Mouse (Mus musculus): ENCODE data around the gene Kif6. TPM values are rescaled to one million over a fixed set of nuclear protein-coding genes. Genes with fewer than 3 reads are reported as not detected.
A peak's percentile ranks its signal among the peaks of the same experiment; 100 is the strongest.

The Kif6 gene
- polyA plus RNA-seq, 1 experiment: 0.05 TPM

- WGBS: 80% methylated on average over 6 of the region's 6 CpGs
- Histone ChIP-seq H3K27ac (ENCODE audit: insufficient read depth, low read depth, low read length) (no peak overlapping the region), H3K4me3 (ENCODE audit: low read depth, low read length) (no peak overlapping the region), H3K27me3 (ENCODE audit: control insufficient read depth, insufficient read depth, low read length) (no peaks in the 10 kb centered on the region), H3K4me1 (ENCODE audit: control insufficient read depth, insufficient read depth, insufficient read length, low read length) (no peaks in the 10 kb centered on the region), H3K36me3 (ENCODE audit: control insufficient read depth, insufficient read depth, low read length) (no peaks in the 10 kb centered on the region)
- TF ChIP-seq CTCF (IDR thresholded peaks at IDR 0.05; ENCODE audit: extremely low read depth, insufficient read length, insufficient replicate concordance, low read depth, low read length) (no peak), POLR2A (IDR thresholded peaks at IDR 0.05; ENCODE audit: low read depth, low read length) (no peak)
These were observed 277.5 kb downstream of the Kif6 start for GRCm38 (mm10) chr17:49892390-49892789.

GRCm38 (mm10) chr17:49894471-49894870, 279.5 kb downstream of the Kif6 start:
- H3K4me1 ChIP-seq (ENCODE audit: control insufficient read depth, insufficient read depth, insufficient read length, low read length): no peaks in the 10 kb centered on the region
- no peak for TF ChIP-seq CTCF (IDR thresholded peaks at IDR 0.05; ENCODE audit: extremely low read depth, insufficient read length, insufficient replicate concordance, low read depth, low read length)
- no peak for TF ChIP-seq POLR2A (IDR thresholded peaks at IDR 0.05; ENCODE audit: low read depth, low read length)
- no peaks in the 10 kb centered on the region for H3K36me3 ChIP-seq (ENCODE audit: control insufficient read depth, insufficient read depth, low read length)
- no peak overlapping the region for H3K27ac ChIP-seq (ENCODE audit: insufficient read depth, low read depth, low read length)
- WGBS: 69% methylated on average over 6 of the region's 6 CpGs
- H3K4me3 ChIP-seq (ENCODE audit: low read depth, low read length): no peak overlapping the region
- no peaks in the 10 kb centered on the region for H3K27me3 ChIP-seq (ENCODE audit: control insufficient read depth, insufficient read depth, low read length)

- no peak overlapping the region for H3K4me3 ChIP-seq (ENCODE audit: low read depth, low read length)
- H3K27me3 ChIP-seq (ENCODE audit: control insufficient read depth, insufficient read depth, low read length): no peaks in the 10 kb centered on the region
- H3K36me3 ChIP-seq (ENCODE audit: control insufficient read depth, insufficient read depth, low read length): no peaks in the 10 kb centered on the region
- no peaks in the 10 kb centered on the region for H3K4me1 ChIP-seq (ENCODE audit: control insufficient read depth, insufficient read depth, insufficient read length, low read length)
- TF ChIP-seq CTCF (IDR thresholded peaks at IDR 0.05; ENCODE audit: extremely low read depth, insufficient read length, insufficient replicate concordance, low read depth, low read length): peak; percentile 84; the same call in 1 of the 2 replicates
- no peak for TF ChIP-seq POLR2A (IDR thresholded peaks at IDR 0.05; ENCODE audit: low read depth, low read length)
- WGBS: 18% methylated on average over 7 of the region's 7 CpGs
- no peak overlapping the region for H3K27ac ChIP-seq (ENCODE audit: insufficient read depth, low read depth, low read length)
These were observed 284.0 kb downstream of the Kif6 start for GRCm38 (mm10) chr17:49898849-49899331.

GRCm38 (mm10) chr17:49902613-49903012, 287.7 kb downstream of the Kif6 start:
- Histone ChIP-seq H3K4me3 (ENCODE audit: low read depth, low read length) (no peak overlapping the region), H3K4me1 (ENCODE audit: control insufficient read depth, insufficient read depth, insufficient read length, low read length) (no peaks in the 10 kb centered on the region), H3K27ac (ENCODE audit: insufficient read depth, low read depth, low read length) (no peak overlapping the region), H3K27me3 (ENCODE audit: control insufficient read depth, insufficient read depth, low read length) (no peaks in the 10 kb centered on the region), H3K36me3 (ENCODE audit: control insufficient read depth, insufficient read depth, low read length) (no peaks in the 10 kb centered on the region)
- TF ChIP-seq CTCF (IDR thresholded peaks at IDR 0.05; ENCODE audit: extremely low read depth, insufficient read length, insufficient replicate concordance, low read depth, low read length) (no peak), POLR2A (IDR thresholded peaks at IDR 0.05; ENCODE audit: low read depth, low read length) (no peak)
- WGBS: 87% methylated on average over 7 of the region's 7 CpGs

- Histone ChIP-seq H3K36me3 (ENCODE audit: control insufficient read depth, insufficient read depth, low read length) (no peaks in the 10 kb centered on the region), H3K4me3 (ENCODE audit: low read depth, low read length) (no peak overlapping the region), H3K27ac (ENCODE audit: insufficient read depth, low read depth, low read length) (no peak overlapping the region), H3K27me3 (ENCODE audit: control insufficient read depth, insufficient read depth, low read length) (no peaks in the 10 kb centered on the region), H3K4me1 (ENCODE audit: control insufficient read depth, insufficient read depth, insufficient read length, low read length) (no peaks in the 10 kb centered on the region)
- WGBS: 56% methylated on average over 4 of the region's 4 CpGs
- TF ChIP-seq CTCF (IDR thresholded peaks at IDR 0.05; ENCODE audit: extremely low read depth, insufficient read length, insufficient replicate concordance, low read depth, low read length): no peak
- no peak for TF ChIP-seq POLR2A (IDR thresholded peaks at IDR 0.05; ENCODE audit: low read depth, low read length)
These were observed 308.5 kb downstream of the Kif6 start for GRCm38 (mm10) chr17:49923429-49923828.

GRCm38 (mm10) chr17:49927611-49928010, 312.7 kb downstream of the Kif6 start:
- Histone ChIP-seq H3K27ac (ENCODE audit: insufficient read depth, low read depth, low read length) (no peak overlapping the region), H3K27me3 (ENCODE audit: control insufficient read depth, insufficient read depth, low read length) (no peaks in the 10 kb centered on the region), H3K4me3 (ENCODE audit: low read depth, low read length) (no peak overlapping the region), H3K36me3 (ENCODE audit: control insufficient read depth, insufficient read depth, low read length) (no peaks in the 10 kb centered on the region), H3K4me1 (ENCODE audit: control insufficient read depth, insufficient read depth, insufficient read length, low read length) (no peaks in the 10 kb centered on the region)
- no peak for TF ChIP-seq POLR2A (IDR thresholded peaks at IDR 0.05; ENCODE audit: low read depth, low read length)
- no peak for TF ChIP-seq CTCF (IDR thresholded peaks at IDR 0.05; ENCODE audit: extremely low read depth, insufficient read length, insufficient replicate concordance, low read depth, low read length)
- 86% methylated on average over 2 of the region's 2 CpGs for whole genome bisulfite sequencing

- 37% methylated on average over 3 of the region's 3 CpGs for WGBS
- Histone ChIP-seq H3K4me3 (ENCODE audit: low read depth, low read length) (no peak overlapping the region), H3K27me3 (ENCODE audit: control insufficient read depth, insufficient read depth, low read length) (no peaks in the 10 kb centered on the region), H3K36me3 (ENCODE audit: control insufficient read depth, insufficient read depth, low read length) (no peaks in the 10 kb centered on the region), H3K27ac (ENCODE audit: insufficient read depth, low read depth, low read length) (no peak overlapping the region), H3K4me1 (ENCODE audit: control insufficient read depth, insufficient read depth, insufficient read length, low read length) (no peaks in the 10 kb centered on the region)
- TF ChIP-seq POLR2A (IDR thresholded peaks at IDR 0.05; ENCODE audit: low read depth, low read length): no peak
- no peak for TF ChIP-seq CTCF (IDR thresholded peaks at IDR 0.05; ENCODE audit: extremely low read depth, insufficient read length, insufficient replicate concordance, low read depth, low read length)
These were observed 318.9 kb downstream of the Kif6 start for GRCm38 (mm10) chr17:49933806-49934205.
